In the genomic region with DNA sequence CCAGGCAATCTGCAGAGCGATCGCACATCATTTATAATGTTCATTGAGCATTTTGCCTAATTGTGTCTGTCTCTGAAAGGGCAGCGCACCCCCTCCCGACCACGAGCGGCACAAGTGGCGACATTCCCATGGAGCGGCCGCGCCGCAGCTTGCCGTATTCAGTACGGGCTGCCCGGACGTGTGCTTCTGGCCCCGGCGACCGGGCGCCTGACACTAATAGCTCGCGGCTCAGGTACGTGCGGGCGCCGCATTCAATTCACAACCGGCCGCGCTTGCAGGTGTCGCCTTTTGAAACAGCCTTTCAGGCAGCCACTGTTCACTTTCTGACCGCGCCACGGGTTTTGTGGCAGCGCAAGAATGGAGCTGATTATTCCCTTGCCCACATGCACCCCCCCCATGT, we compare ENCODE assay signal across 12 mouse cellular contexts. TPM values are rescaled to one million over a fixed set of nuclear protein-coding genes. Genes with fewer than 3 reads are reported as not detected.
A peak's percentile ranks its signal among the peaks of the same experiment; 100 is the strongest.
DNase-seq lines count a peak whose midpoint lies in the region; ATAC-seq lines count a peak whose summit lies in the region.
"Had no signal": no experiment of that assay in that cellular context is flagged by ENCODE, and none has a peak within 500 bp of the region (broad histone marks: within the 10 kb centered on the region; RNA-seq: fewer than 3 reads in every experiment).

No protein-coding gene starts in this region.

- peaks cover 9% of the 10 kb centered on the region; the same call in 1 of the 2 replicates for H3K4me1 ChIP-seq in lung, embryonic 15.5 days
- 0 out of 2 replicates have a peak, but pooled peaks cover 5% of the 10 kb centered on the region for H3K4me1 ChIP-seq in limb, embryonic 11.5 days (ENCODE audit: control insufficient read depth, insufficient read depth, low read length)
- 0 out of 2 replicates have a peak, but pooled peaks cover 3% of the 10 kb centered on the region for H3K4me1 ChIP-seq in stomach, embryonic 16.5 days (ENCODE audit: control insufficient read depth, insufficient read depth, low read length)

- H3K4me2 ChIP-seq in lung, embryonic 15.5 days = peak overlapping the region; percentile 9; the same call in 1 of the 2 replicates
- 0 out of 2 replicates have a peak overlapping the region, but pooled peaks have one; percentile 0 for H3K4me2 ChIP-seq in limb, embryonic 11.5 days (ENCODE audit: low read depth, severe bottlenecking)
- H3K4me2 ChIP-seq in stomach, embryonic 16.5 days (ENCODE audit: low read depth, low read length) = no peak overlapping the region

- WGBS in lung, embryonic 15.5 days = under 1% methylated on average over 33 of the region's 33 CpGs
- under 1% methylated on average over 33 of the region's 33 CpGs for WGBS in limb, embryonic 11.5 days
- under 1% methylated on average over 33 of the region's 33 CpGs for whole genome bisulfite sequencing in stomach, embryonic 16.5 days

- no peak overlapping the region for H3K27ac ChIP-seq in lung, embryonic 15.5 days
- no peak overlapping the region for H3K27ac ChIP-seq in limb, embryonic 11.5 days (replicated peaks; ENCODE audit: low read depth, low read length)
- no peak overlapping the region for H3K27ac ChIP-seq in stomach, embryonic 16.5 days (ENCODE audit: low read length)

- no peak for ATAC-seq in lung, embryonic 15.5 days (ENCODE audit: borderline replicate concordance, extremely low read depth, low FRiP score, low TSS enrichment)
- no peak for ATAC-seq in limb, embryonic 11.5 days (ENCODE audit: insufficient number of reproducible peaks, low FRiP score, low TSS enrichment, low read depth)
- no peak for ATAC-seq in stomach, embryonic 16.5 days (ENCODE audit: insufficient read depth, low FRiP score)
- ATAC-seq: activated CD4-positive, CD25-positive, alpha-beta regulatory T cell, adult 4 months had no signal

- peaks cover 78% of the 10 kb centered on the region for H3K27me3 ChIP-seq in lung, embryonic 15.5 days
- peaks cover 54% of the 10 kb centered on the region for H3K27me3 ChIP-seq in limb, embryonic 11.5 days (ENCODE audit: control insufficient read depth, insufficient read depth, low read length)
- peaks cover 60% of the 10 kb centered on the region for H3K27me3 ChIP-seq in stomach, embryonic 16.5 days (ENCODE audit: control insufficient read depth, insufficient read depth, low read length)

- no peak overlapping the region for H3K4me3 ChIP-seq in lung, embryonic 15.5 days
- H3K4me3 ChIP-seq in limb, embryonic 11.5 days (ENCODE audit: low read depth, low read length) = 0 out of 2 replicates have a peak overlapping the region, but pooled peaks have one; percentile 3
- H3K4me3 ChIP-seq in stomach, embryonic 16.5 days (replicated peaks; ENCODE audit: low read length) = peak overlapping the region; percentile 19

- no peak overlapping the region for H3K9ac ChIP-seq in lung, embryonic 15.5 days
- H3K9ac ChIP-seq in limb, embryonic 11.5 days (ENCODE audit: low read length) = no peak overlapping the region
- no peak overlapping the region for H3K9ac ChIP-seq in stomach, embryonic 16.5 days (ENCODE audit: low read length)

- no peaks in the 10 kb centered on the region for H3K36me3 ChIP-seq in lung, embryonic 15.5 days
- H3K36me3 ChIP-seq in limb, embryonic 11.5 days (ENCODE audit: control insufficient read depth, insufficient read depth, low read length) = no peaks in the 10 kb centered on the region
- H3K36me3 ChIP-seq in stomach, embryonic 16.5 days (ENCODE audit: control insufficient read depth, insufficient read depth, low read length) = no peaks in the 10 kb centered on the region

- peak; percentile 55 to 60 for DNase-seq in cerebellum, postnatal 10 days
- DNase-seq in cerebellum, postnatal 36 days = no peak
- DNase-seq in lung, adult 18-20 months = no peak
- DNase-seq in limb, embryonic 11.5 days (ENCODE audit: low spot score) = peak; percentile 36
- no peak for DNase-seq in c-Kit-positive CD71-positive TER-119-positive erythroid progenitor cells, embryonic 14.5 days (ENCODE audit: low spot score)
- no peak for DNase-seq in layer of hippocampus, adult 18-20 months (ENCODE audit: low spot score in 2 of 2)
- DNase-seq: kidney, adult 18-20 months; spleen, adult 18-20 months had no signal

- no peaks in the 10 kb centered on the region for H3K9me3 ChIP-seq in lung, embryonic 15.5 days
- no peaks in the 10 kb centered on the region for H3K9me3 ChIP-seq in limb, embryonic 11.5 days (ENCODE audit: control insufficient read depth, low read length)
- no peaks in the 10 kb centered on the region for H3K9me3 ChIP-seq in stomach, embryonic 16.5 days (replicated peaks; ENCODE audit: control insufficient read depth, low read length)

RNA-seq across cellular contexts. Expression of a gene that starts 14.7 kb away (rescaled TPM):
- polyA plus RNA-seq in lung, embryonic 15.5 days (2015; fragmentation: Nextera tagmentation; extraction: Ambion mirVana) = not detected in 2 replicates
- not detected in 2 replicates for polyA plus RNA-seq in limb, embryonic 11.5 days (2014; fragmentation: Nextera tagmentation; extraction: Ambion mirVana)
- 11.5 and 17.1 TPM in 2 replicates for polyA plus RNA-seq in stomach, embryonic 16.5 days (2015; fragmentation: Nextera tagmentation; extraction: Ambion mirVana)
- total RNA-seq in layer of hippocampus, adult 18-20 months (2021) = not detected
- polyA plus RNA-seq: activated CD4-positive, CD25-positive, alpha-beta regulatory T cell, adult 4 months; cortical plate, adult 2 months had no signal

RNA-seq across cellular contexts. Expression of a gene that starts 59.5 kb away (rescaled TPM):
- polyA plus RNA-seq in lung, embryonic 15.5 days (2015; fragmentation: Nextera tagmentation; extraction: Ambion mirVana) = 31.9 and 32.7 TPM in 2 replicates
- 22.4 and 24.6 TPM in 2 replicates for polyA plus RNA-seq in limb, embryonic 11.5 days (2014; fragmentation: Nextera tagmentation; extraction: Ambion mirVana)
- polyA plus RNA-seq in stomach, embryonic 16.5 days (2015; fragmentation: Nextera tagmentation; extraction: Ambion mirVana) = 22.9 and 24.4 TPM in 2 replicates
- 10 to 100 TPM; 33.7 to 34.1 TPM for total RNA-seq in layer of hippocampus, adult 18-20 months (2021)

Comparison
In these comparisons a context has a peak if more than half of its experiments do, and no peak if none do; other contexts are left out.
1. DNase-seq: peak in cerebellum, postnatal 10 days (2 of 2) and limb, embryonic 11.5 days (single experiment); none in cerebellum, postnatal 36 days (0 of 2), lung, adult 18-20 months (0 of 2), c-Kit-positive CD71-positive TER-119-positive erythroid progenitor cells, embryonic 14.5 days (single experiment) and layer of hippocampus, adult 18-20 months (0 of 2).
2. RNA of a gene that starts 14.7 kb away (polyA plus RNA-seq): 11.5 to 17.1 TPM in stomach, embryonic 16.5 days; not detected in limb, embryonic 11.5 days and not detected in lung, embryonic 15.5 days; every median in the first group is over 10 times any median in the second.